Mouse (Mus musculus) layer of hippocampus, postnatal 10 days (tissue): ENCODE data around the gene Srr. TPM values are rescaled to one million over a fixed set of nuclear protein-coding genes. Genes with fewer than 3 reads are reported as not detected.

Source experiments
- DNase-seq, 2 experiments: peaks; one replicate each; pipeline ENCODE4 v3.0.0; 2021; ENCODE audit warnings: low spot score in 2 of 2
- long read RNA-seq: library from polyadenylated mRNA; stranded (forward); transcript quantifications from one replicate; pipeline ENCODE4 v2.0.0, GENCODE M21; 2023
- total RNA-seq, 2 experiments: library from RNA; stranded (reverse); gene quantifications; 2 replicates each; pipeline ENCODE4 v1.2.3; 2021

Gene Srr
- 100 to 1,000 TPM in 1 of 2 experiments, 10 to 100 TPM in 1; 87.4 to 104 TPM for total RNA-seq
- long read RNA-seq, transcript Srr-204 (8 exons, 3,183 nt): major isoform, 74 of 149 reads
- long read RNA-seq, transcript Srr-201 (9 exons, 3,699 nt): minor isoform, 23 of 149 reads
- long read RNA-seq, partial matches to known transcripts: 6 of 149 reads
- long read RNA-seq, other reads (novel, unspliced or antisense): 46 of 149 reads

DNA sequence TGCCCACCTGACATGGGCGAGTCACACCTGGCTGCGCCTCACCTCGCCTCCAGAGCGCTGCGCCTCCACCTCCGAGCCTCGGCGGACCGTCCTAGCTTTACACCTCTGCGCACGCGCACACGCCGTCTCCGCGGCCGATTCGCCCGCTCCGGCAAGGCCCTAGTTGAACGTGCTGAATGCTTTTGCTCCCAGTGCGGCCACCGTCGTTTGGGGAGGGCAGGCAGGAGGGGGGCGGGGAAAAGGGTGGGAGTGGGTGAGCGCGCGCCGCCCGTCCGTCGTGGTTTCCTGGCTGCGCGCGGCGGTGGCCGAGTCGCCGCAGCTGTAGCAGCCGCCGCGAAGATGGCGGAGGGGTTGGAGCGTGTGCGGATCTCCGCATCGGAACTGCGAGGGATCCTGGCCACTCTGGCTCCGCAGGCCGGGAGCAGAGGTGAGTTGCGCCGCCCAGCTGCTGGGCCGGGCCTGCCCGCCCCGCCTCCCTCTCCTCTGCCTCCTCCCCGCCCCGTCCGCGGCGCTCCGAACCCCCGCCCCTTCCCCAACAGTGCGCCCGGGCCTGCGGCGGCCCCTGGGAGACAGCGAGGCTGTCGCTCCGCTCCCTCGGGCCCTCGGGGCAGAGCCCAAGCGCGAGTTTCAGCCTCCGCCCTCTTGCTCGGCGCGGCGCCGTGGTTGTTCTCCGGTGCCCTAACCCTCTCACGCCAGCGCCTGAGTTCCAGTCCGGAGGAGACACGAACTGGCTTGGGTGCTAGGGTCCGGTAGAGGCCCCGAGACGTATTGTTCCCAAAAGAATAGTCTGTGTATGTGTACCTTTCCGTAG lies at the start of gene Srr, which contains the start of gene Smg6:
TSS of gene Srr (minus strand) at position 372 of the 811 bp plus-strand sequence.
TSS of gene Smg6 (plus strand) at position 247 of the 811 bp plus-strand sequence.
- peak; percentile 90 to 93 for DNase-seq

DNA sequence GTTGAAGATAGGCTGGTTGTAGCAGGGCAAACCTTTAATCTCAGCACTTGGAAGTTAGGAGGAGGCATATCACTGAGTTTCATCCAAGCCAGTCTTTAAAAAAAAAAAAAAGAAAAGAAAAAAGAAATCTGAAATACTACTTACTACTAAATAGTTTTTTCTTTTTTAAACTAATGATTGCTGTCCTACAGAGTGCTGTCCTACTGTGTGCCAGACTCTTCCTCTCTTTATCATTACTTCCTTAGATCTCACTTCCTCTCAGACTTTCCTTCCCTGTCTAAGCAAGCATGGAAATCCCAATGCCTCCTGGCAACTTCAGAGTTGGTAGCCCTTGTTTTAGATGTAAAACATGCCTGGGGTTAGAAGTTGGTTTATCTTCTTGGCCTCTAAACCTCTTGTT lies 48.9 kb upstream of the Srr start:
- DNase-seq: no peak

DNA sequence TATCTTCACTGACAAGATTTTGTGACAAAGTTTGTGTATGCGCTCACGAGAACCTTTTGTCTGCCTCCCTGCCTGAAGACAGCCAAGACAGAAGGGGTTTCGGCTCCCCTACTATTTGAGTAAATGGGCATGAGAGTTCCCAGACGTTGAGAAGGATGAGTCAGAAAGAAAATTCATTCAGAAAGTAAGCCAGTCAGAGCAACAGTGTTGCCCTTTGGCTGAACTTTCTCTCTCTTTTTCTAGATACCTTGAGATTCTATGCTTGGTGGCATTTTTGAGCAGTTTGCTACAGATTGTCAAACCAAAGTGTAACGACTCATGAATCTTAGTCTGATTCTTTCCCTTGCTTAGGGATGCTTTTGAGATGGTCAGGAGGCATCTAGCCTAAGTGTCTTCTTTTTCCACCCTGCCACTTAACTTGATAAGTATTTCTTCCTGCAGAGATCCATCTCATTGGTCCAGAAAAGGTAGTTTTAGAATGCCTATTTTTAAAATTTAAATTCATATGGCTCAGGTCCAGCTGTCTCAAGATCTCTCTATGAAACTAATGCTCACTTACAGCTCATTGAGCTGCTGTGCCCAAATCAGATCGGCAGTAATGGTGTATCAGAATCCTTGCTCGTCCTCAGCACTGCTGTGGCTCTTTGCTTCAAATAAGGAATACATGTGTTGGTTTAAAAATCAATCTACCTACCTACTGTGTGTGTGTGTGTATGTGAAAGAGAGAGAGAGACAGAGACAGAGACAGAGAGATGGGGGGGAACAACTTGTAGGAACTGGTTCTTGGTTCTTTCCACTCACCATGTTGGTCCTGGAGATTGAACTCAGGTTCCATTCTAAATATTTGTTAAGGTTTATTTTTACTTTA lies 47.8 kb upstream of the Srr start:
- no peak for DNase-seq

DNA sequence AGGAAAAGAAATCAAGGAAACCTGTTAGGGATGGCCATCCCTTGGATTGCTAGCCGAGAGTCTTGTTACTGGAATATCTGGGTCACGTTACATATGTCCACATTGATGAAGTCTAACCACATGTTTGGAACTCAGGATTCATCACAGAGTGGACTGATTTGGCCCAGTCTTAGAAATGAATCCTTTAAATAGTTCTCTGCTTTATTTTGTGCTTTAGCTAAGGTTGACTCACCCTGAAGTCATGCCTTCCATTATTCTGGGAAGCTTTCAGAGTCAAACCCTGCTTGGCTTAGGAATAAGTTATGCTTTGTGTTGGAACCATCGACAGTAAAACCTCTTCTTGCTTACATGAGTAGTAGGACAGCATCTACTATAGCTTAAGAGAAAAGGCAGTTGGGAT lies 39.8 kb upstream of the Srr start:
- no peak for DNase-seq

DNA sequence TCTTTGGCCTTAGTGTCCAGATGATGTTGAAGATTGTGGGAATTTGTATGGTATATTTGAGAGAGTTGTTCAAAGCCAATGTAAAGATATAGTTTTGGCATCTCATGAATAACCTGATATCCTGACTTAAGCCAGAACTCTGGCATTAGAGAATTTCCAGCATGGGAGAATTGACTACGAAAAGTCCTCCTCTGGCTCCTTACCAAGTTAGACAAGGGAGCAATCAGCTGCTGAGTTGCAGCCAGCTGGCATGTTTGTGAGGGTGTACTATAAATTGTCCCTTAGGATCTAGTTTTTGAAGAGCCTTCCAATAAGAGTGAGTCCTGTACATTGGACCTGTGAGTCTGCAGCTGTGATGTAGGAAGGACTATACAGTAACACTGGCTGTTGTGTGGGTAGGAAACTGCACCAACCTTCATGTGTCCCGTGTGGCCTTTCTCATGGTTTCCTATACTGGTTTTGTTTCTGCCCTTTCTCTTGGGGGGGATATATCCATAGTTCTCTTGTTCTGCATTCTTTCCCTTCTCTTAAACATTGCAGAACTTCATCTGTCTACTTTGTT lies 37.2 kb upstream of the Srr start:
- no peak for DNase-seq

DNA sequence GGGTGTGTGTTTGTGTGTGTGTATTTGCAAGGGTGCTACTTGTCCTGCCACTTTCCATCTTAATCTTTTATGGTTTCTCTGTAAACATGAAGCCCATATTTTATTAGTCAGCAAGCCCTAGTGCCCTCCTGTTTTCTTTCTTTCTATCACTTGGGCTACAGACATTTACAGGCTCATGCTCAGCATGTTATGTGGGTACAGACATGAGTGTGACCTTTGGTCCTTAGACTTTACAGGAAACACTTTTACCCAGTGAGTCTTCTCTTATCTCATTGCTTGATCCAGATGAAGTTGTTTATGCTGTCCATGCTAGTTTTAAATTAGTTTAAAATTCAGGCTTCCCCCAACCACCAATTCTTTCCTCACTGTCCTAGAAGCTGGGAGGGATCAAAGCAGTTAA lies 36.2 kb upstream of the Srr start:
- DNase-seq: no peak

DNA sequence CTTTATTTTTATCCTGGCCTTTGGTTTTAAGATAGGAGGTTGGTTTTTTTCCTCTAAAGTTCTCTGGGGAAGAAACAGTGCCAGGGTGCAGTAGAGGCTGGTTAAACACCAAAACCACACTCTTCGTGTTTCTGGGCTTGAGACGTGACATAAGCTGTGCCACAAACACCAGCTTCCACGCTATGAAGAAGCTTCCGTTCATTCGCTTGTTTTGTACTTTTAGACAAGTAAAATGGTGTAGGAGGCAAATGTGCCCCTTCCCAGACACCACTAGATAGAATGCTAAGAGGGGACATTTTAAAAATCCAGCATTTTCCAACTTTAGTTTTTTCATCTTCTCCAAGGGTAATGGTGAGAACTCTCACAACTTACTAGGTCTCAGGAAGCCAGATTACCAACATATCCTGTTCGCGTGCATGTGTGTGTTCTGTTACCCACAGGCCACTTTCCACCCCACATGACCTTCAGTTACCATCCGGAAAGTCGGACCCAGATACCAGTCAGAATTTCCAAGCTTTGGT lies 34.3 kb upstream of the Srr start:
- DNase-seq: no peak

DNA sequence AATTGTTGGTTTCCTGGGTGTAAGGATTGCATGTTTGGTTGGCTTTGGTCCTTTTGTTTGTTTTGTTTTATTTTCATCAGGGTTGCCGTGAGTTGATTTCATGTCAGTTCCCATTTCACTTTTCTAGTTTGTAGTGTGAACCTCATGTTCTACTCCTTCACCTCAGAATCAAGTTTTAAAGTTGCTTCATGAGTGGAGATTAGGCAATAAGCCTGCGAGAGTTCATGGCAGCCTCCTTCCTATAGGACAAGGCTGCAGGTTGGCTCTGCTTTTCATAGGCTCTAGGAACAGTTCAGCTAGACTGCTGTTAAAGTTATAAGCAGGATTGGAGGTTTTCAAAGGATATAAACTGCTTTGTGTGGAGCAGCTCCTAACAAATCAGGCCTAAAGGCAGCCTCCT lies 33.8 kb upstream of the Srr start:
- no peak for DNase-seq

DNA sequence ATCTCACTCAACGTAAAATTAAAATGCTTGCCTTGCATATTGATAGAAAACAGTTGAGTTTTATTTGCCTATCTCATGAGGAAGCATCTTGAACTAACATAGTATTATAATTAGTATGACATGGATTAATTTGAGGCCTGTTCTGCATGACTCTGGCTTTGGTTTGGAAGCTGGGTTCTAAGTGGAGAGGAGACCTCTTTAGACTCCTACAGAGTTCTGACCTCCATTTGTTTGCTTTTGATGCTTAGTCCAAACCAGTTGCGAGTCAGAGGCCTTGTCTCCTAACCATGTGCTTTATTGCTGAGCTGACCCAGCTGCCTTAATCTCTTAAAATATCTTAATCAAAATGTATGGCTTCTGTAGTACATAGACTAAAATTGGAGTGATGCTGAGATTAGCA lies 31.9 kb upstream of the Srr start:
- no peak for DNase-seq

DNA sequence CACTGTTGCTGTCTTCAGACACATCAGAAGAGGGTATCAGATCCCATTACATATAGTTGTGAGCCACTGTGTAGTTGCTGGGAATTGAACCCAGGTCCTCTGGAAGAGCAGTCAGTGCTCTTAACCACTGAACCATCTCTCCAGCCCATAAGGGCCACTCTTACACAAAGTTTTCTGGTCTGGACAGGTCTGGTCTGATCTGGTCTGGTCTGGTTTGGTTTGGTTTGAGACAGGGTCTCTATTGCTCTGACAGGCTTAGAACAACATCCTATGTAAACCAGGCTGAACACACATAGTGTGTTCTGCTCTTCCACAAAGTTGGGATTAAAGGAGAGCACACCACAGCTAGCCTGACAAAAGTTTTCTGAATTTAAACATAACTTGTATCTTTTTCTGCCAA lies 30.3 kb upstream of the Srr start:
- no peak for DNase-seq

DNA sequence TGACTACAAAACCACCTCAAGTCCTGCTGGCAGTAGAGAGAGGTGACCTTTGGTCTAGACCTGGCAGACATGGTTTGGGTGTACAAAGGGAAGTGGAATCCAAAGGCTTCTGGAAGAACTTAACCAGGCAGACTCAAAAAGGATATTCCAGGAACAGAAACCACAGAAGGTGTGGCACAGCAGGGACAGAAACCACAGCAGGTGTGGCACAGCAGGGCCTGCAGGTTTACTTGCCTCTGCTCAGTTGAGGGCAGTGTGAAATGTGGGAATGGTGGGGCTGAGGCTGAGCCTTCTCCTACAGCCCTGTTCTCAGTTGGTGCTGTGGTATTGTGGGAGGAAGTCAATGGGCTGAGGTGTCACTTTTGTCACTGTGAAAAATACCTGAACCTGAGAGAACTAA lies 29.2 kb upstream of the Srr start:
- DNase-seq: no peak

DNA sequence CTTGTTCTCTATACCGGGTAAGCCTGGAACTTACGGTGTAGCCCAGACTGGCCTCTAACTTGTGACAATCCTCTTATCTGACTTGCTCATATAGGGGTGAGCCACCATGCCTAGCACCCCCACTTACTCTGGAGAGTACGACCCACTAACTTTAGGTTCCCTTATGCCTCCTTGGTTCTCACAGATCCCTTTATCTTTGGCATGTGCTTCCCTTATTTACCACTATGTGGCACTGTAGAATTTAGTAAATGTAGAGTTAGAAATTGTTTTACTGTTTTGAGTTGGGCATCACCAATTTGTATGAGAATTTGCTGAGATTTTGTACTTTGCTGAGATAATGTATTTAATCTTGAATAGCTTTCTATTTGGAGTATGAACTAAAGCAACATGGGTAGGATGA lies 20.6 kb upstream of the Srr start:
- no peak for DNase-seq

DNA sequence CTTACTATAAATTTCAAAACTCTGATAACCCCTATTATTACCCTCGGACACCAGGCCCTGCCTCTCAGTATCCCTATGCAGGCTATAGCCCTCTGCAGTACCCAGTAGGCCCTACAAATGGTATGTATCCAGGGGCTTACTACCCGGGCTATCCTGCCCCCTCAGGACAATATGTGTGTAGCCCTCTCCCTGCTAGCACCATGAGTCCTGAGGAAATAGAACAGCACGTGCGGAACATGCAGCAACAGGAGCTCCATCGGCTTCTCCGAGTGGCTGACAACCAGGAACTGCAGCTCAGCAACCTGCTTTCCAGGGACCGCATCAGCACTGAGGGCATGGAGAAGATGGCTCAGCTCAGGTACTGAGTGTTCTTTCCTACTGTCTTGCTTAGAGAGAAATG lies 4.6 kb upstream of the Srr start:
- DNase-seq: no peak

DNA sequence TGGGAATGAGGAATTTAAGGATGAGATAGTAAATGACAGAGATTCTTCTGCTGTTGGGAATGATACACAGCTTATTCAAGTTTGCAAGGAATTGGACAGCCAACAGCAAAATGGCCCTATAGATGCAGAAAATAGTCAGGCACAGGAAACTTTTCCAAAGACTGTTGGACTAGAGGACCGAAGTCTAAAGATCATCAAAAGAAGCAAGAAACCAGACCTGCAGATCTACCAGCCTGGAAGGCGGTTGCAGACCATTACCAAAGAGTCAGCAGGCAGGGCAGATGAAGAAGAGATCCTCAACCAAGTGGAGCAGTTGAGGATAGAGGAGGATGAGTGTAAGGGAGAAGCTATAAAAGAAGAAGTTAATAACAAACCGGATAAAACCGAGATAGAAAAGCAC lies 3.4 kb upstream of the Srr start:
- no peak for DNase-seq

DNA sequence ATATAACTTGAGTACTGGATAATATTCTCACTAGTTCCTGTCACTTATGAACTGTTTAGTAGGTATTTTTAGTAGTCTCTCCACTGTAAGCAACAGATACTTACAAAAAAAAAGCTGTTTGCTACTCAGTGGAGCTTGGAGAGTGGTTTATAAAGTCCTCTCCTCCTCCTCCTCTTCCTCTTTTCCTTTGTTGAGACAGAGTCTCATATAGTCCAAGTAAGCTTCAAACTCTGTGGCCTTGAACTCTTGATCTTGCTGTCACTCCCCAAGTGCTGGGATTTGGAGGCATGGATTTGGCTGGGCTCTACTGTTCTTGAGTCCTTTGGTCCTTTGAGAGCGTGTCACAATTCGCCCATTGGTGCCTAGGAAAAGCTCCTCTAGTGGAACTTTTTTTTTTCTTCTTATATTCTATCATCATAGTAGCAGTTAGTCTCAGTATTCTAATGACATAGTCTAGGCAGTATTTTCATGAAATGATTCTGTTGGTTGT lies 1.5 kb upstream of the Srr start:
- DNase-seq: no peak

DNA sequence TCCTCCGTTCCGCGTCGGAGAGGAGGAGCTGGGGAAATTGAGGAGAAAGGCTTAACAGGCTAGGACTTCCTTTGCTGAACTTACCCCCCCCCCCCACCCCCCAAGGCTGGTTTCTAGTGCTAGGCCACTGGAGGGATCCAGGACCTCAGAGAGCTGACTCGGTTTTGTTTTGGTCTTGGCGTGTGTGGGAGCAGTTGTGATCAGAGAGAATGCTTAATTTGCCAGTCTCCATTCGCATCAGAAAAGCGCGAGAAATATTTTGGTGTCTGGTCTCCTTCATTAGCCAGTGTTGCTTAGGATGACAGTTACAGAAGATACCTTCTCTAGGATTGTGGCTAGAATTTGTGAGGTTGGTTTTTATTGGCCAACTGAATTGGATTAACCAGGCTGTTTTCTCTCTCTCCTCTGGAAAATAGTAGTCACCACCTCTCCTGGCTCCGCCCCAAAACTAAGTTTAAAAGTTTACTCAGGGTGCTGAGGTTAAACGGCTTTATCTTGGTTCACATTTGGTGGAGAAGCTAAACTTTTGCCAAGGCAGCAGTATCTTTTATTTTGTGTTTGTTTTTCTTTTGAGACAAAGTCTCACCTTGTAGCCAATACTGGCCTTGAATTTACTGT lies 749 bp upstream of the Srr start:
- no peak for DNase-seq

DNA sequence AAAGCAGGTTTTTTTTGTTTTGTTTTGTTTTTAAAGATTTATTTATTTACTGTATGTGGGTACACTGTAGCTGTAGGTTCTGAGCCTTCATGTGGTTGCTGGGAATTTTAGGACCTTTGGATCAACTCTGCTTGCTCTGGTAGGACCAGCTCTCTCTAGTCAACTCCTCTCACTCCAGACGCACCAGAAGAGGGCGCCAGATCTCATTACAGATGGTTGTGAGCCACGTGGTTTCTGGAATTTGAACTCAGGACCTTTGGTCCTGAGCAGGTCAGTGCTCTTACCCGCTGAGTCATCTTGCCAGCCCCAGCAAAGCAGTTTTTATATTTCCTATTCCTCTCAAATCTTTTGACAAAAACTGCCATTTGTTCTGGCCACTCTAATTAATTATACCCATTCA lies 1.6 kb downstream of the Srr start:
- peak; percentile 19 to 32 for DNase-seq

DNA sequence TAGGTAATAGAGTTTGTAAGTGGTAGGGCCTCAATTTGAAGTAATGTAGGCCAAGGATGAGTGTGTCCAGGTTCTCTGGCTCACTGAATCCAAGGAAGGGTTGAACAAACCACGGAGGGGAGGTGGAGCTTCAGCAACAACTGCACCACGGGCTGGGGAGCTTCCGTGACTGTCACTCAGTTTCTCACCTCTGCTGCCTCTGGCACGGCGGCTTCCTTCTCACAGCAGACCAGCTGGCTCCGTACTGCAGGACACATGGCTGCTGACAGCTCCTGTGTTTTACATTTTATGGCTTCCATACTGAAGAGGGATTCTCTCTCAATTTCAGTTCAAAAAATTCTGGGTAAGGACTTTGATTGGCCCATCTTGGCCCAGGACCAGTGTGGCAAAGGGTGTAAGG lies 6.5 kb downstream of the Srr start:
- DNase-seq: no peak

DNA sequence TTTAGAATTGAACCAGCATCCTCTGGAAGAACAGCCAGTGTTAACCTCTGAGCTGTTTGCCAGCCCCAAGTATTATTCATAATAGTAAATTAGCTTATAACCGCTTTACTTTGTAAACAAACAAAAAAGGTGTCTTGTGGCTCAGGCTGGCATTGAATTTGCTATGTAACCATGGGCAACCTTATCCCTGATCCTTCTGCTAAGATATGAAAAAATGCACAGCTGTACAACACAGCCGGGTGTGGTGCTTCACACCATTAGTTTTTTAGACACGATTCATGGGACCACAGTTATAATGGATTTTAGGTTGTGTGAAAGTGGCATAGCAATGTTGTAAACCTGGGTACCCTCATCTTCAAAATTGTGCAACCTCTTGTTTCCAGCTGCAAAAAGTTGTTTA lies 13.3 kb downstream of the Srr start:
- DNase-seq: no peak

DNA sequence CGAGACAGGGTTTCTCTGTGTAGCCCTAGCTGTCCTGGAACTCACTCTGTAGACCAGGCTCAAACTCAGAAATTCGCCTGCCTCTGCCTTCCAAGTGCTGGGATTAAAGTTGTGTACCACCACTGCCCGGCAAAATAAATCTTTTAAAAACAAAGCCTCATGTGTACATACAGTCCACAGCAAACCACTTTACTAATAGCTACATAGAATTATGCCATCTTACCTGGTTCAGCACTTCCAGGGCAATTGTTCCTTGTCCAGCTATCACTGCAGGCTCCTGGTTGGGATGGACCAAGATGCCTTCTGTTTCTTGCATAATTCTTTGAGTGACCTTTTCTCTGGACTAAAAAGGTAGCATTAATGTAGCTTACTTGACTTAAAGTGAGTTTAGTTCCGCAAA lies 15.8 kb downstream of the Srr start:
- DNase-seq: no peak
